Mouse (Mus musculus) heart, embryonic 16.5 days (tissue): ENCODE results near the gene Ank2. TPM values are rescaled to one million over a fixed set of nuclear protein-coding genes. Genes with fewer than 3 reads are reported as not detected.

ENCODE experiments used
- ATAC-seq: fragments of 200-750 bp; cut with Nextera tagmentation; replicated peaks from 2 replicates; pipeline ENCODE4 v1.8.0; 2017; ENCODE audit warnings: moderate number of reproducible peaks; ENCODE audit not compliant: insufficient read depth, low FRiP score; ENCODE audit errors: extremely low read depth
- H3K27ac ChIP-seq: fragments of 300-500 bp; sonication (generic); 2 replicates; pipeline ENCODE4 v1.5.1; 2014; ENCODE audit warnings: mild to moderate bottlenecking, low read length, control low read depth, moderate library complexity
- H3K27me3 ChIP-seq: fragments of 300-500 bp; sonication (generic); 2 replicates; pipeline ENCODE4 v1.6.1; 2014; ENCODE audit warnings: low read length, mixed read lengths; ENCODE audit not compliant: control insufficient read depth, insufficient read depth
- H3K36me3 ChIP-seq: fragments of 300-500 bp; sonication (generic); 2 replicates; pipeline ENCODE4 v1.6.1; 2014; ENCODE audit not compliant: control insufficient read depth, insufficient read depth
- H3K4me1 ChIP-seq: fragments of 300-500 bp; sonication (generic); 2 replicates; pipeline ENCODE4 v1.6.1; 2014; ENCODE audit warnings: low read length, mixed read lengths; ENCODE audit not compliant: control insufficient read depth, insufficient read depth
- H3K4me2 ChIP-seq: fragments of 300-500 bp; sonication (generic); 2 replicates; pipeline ENCODE4 v1.6.1; 2014; ENCODE audit warnings: low read depth, mild to moderate bottlenecking, control low read depth, low read length
- H3K4me3 ChIP-seq: fragments of 300-500 bp; sonication (generic); 2 replicates; pipeline ENCODE4 v1.5.1; 2014; ENCODE audit warnings: mild to moderate bottlenecking, control low read depth, low read length
- H3K9ac ChIP-seq: fragments of 300-500 bp; sonication (generic); 2 replicates; pipeline ENCODE4 v1.6.1; 2014; ENCODE audit warnings: low read length, control low read depth
- H3K9me3 ChIP-seq: fragments of 300-500 bp; sonication (generic); replicated peaks from 2 replicates; pipeline ENCODE4 v1.6.1; 2016; ENCODE audit warnings: low read length; ENCODE audit not compliant: control insufficient read depth
- WGBS: fragments of 180-500 bp; shearing (Covaris S2); extraction: QIAGEN DNeasy Blood & Tissue Kit; methylation state at CpG from one replicate; pipeline ENCODE4 v1.1.7; 2014; 5-methylcytosine and 5-hydroxymethylcytosine counted together
- polyA plus RNA-seq: library from polyadenylated mRNA; unstranded; fragments of >200 nt; fragmentation: Nextera tagmentation; extraction: Ambion mirVana; gene quantifications from 2 replicates; pipeline ENCODE4 v1.2.1, GENCODE M21; 2015

The Ank2 gene
- polyA plus RNA-seq, 1 experiment from 2014 or later, result 38.9 TPM

DNA sequence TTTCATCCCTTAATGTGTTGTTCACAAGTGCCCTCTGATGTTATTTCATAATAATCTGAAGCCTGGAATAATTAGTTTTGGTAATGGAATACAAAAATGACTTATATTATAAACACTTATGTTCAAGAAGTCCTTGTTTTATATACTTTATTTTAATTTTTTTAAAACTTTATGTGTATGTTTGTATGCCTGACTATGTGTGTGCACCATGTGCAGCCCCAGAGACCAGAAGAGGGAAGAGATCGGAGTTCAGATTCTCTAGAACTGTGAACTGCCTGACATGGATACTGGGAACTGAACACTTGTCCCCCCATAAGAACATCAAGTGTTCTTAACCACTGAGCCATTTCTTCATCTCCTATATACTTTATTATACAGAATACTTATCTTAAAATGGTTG lies 411.6 kb downstream of the Ank2 start:
- Histone ChIP-seq H3K9ac (no peak overlapping the region), H3K4me1 (no peaks in the 10 kb centered on the region), H3K9me3 (no peaks in the 10 kb centered on the region), H3K4me2 (no peak overlapping the region), H3K36me3 (no peaks in the 10 kb centered on the region), H3K4me3 (no peak overlapping the region), H3K27me3 (no peaks in the 10 kb centered on the region), H3K27ac (no peak overlapping the region)
- ATAC-seq, result no peak
- 91% methylated on average over 1 of the region's 1 CpGs for WGBS

DNA sequence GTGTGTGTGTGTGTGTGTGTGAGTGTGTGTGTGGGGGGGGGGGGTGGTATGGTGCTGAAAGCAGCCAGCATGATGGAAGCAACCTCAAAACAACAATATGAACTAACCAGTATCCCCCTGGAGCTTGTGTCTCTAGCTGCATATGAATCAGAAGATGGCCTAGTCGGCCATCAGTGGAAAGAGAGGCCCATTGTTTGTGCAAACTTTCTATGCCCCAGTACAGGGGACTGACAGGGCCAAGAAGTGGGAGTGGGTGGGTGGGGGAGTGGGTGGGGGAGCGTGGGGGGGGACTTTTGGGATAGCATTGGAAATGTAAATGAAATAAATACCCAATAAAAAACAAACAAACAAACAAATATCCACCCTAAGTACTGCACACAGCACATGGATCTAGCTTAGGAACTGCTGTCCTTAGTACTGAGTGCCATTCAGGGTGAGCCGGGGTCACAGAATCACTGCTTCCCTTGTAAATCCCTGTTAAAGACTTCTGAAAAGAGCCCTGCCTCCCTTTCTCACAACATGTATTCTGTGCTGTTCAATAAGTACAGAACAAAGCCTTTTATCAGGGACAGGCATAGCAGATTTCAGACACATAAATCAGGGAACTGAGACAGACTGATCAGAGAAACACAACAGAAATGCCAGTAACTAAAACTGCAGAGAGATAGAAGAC lies 412.2 kb downstream of the Ank2 start:
- Histone ChIP-seq H3K4me3 (no peak overlapping the region), H3K27ac (no peak overlapping the region), H3K4me2 (no peak overlapping the region), H3K36me3 (no peaks in the 10 kb centered on the region), H3K9ac (no peak overlapping the region), H3K27me3 (no peaks in the 10 kb centered on the region), H3K9me3 (no peaks in the 10 kb centered on the region), H3K4me1 (no peaks in the 10 kb centered on the region)
- no peak for ATAC-seq
- 74% methylated on average over 3 of the region's 3 CpGs for WGBS

DNA sequence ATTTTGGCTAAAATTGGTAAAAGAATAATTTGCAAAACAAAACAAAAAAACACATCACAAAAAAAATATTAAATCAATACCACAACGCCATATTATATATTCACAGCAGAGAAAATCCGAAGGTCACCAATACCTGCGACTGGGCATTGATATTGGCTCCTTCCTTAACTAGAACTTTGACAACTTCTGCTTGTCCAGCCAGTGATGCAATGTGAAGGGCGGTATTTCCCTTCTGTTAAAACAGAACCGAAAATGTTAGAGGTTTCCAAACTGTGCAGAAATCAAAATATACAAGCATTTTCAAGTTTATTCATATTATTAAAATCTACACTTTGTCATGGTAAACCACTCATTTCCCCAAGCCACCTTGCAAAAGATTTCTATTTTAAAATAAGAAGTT lies 421.8 kb downstream of the Ank2 start:
- H3K9me3 ChIP-seq, result no peaks in the 10 kb centered on the region
- H3K4me3 ChIP-seq, result no peak overlapping the region
- H3K36me3 ChIP-seq, result no peaks in the 10 kb centered on the region
- peaks cover 9% of the 10 kb centered on the region; the same call in 1 of the 2 replicates for H3K4me1 ChIP-seq
- no peak overlapping the region for H3K4me2 ChIP-seq
- ATAC-seq, result no peak
- WGBS, result 89% methylated on average over 5 of the region's 5 CpGs
- no peak overlapping the region for H3K9ac ChIP-seq
- no peak overlapping the region for H3K27ac ChIP-seq
- no peaks in the 10 kb centered on the region for H3K27me3 ChIP-seq

DNA sequence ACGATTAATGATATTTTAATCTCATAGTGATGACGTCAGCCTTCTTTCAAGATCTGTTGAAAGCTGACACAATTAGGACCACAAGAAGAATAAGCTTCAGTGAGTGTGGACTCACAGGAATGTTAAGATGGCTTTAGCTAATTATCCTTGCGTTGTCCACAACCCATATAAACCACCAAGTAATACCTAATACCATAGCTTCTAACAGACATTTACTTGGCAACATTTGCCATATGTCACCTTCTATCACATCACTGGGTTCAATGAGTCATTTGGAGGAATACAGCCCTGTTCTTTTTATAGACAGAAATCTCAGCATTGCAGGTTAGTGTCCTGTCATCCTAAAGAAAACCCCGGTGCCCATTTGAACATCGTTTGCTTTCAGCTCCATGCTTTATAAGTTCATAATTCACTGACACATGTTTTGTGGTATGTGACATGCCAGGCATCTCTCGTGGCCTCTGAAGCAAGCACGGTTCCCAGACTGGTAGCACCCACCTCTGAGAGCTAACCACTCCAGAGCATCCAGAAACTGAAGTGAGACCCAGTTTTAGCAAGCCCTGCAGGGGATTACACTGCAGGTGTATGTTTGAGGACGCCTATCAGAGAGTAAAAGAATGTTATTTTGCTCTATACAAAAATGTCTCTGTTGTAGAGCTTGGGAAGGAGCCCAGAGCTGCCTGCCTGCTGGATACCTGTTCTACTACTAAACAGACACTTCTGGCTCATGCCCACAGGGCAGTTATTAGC lies 423.4 kb downstream of the Ank2 start:
- no peak for ATAC-seq
- H3K9ac ChIP-seq, result no peak overlapping the region
- peaks cover 15% of the 10 kb centered on the region for H3K4me1 ChIP-seq
- H3K4me2 ChIP-seq, result no peak overlapping the region
- H3K4me3 ChIP-seq, result no peak overlapping the region
- H3K9me3 ChIP-seq, result no peaks in the 10 kb centered on the region
- H3K36me3 ChIP-seq, result no peaks in the 10 kb centered on the region
- H3K27ac ChIP-seq, result no peak overlapping the region
- no peaks in the 10 kb centered on the region for H3K27me3 ChIP-seq
- WGBS, result 44% methylated on average over 8 of the region's 8 CpGs

DNA sequence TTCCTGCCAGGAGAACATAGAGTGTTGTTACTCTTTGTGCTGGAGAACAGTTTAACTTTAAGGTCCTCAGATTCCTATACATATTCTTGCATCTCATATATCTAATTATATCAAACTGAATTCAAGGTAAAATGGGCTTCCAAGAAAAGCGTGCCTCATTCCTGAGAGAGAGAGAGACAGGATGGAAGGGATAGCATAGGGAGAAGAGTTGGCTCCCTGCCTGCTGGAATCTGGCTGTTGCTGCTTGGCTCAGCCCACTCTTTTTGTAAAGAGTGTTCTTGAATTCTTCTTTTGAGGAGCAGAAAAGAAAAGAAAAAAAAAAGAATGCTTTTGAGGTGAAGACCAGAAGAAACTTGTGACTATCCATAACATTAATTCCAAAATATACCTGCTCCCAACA lies 427.7 kb downstream of the Ank2 start:
- Histone ChIP-seq H3K27me3 (no peaks in the 10 kb centered on the region), H3K4me3 (no peak overlapping the region), H3K36me3 (no peaks in the 10 kb centered on the region), H3K9ac (no peak overlapping the region), H3K9me3 (no peaks in the 10 kb centered on the region), H3K27ac (no peak overlapping the region), H3K4me1 (peaks cover 17% of the 10 kb centered on the region), H3K4me2 (no peak overlapping the region)
- WGBS, result 29% methylated on average over 1 of the region's 1 CpGs
- no peak for ATAC-seq

DNA sequence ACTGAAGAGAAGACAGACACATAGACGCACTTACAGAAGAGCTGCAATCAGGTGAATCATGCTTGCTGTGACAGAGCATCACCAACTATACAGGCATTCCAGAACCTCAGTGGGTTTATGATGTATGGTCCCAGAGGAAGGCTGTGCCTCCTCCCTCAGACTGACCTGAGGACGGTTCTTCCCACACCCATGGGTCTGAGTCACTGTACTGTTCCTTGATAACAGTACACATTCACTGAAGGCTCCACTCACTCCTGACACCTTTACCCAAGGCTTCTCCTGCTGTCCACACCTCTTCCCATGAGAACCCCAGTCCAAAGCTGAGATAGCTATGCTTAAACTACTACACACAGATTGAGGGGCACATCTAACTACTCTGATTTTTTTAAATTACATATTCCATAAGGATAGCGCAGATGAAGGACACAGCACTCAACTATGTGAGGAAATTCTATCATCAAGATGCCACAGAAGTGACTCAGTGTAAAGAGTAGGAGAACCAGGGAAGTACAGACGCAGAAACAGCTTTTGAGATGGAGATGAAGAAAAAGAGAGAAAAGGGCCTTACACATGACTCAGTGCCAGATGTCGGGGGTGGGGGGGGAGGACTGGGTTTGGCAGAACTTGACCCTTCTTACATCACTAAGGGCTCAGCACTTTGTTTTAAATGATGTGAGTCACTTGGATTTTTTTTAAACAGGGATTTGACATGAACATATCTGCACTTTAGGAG lies 435.3 kb downstream of the Ank2 start:
- no peak overlapping the region for H3K4me2 ChIP-seq
- WGBS, result 44% methylated on average over 5 of the region's 5 CpGs
- no peaks in the 10 kb centered on the region for H3K9me3 ChIP-seq
- no peak overlapping the region for H3K9ac ChIP-seq
- no peak overlapping the region for H3K27ac ChIP-seq
- no peaks in the 10 kb centered on the region for H3K27me3 ChIP-seq
- peaks cover 4% of the 10 kb centered on the region for H3K4me1 ChIP-seq
- H3K36me3 ChIP-seq, result no peaks in the 10 kb centered on the region
- H3K4me3 ChIP-seq, result no peak overlapping the region
- ATAC-seq, result peak; percentile 58; the same call in 1 of the 2 replicates

DNA sequence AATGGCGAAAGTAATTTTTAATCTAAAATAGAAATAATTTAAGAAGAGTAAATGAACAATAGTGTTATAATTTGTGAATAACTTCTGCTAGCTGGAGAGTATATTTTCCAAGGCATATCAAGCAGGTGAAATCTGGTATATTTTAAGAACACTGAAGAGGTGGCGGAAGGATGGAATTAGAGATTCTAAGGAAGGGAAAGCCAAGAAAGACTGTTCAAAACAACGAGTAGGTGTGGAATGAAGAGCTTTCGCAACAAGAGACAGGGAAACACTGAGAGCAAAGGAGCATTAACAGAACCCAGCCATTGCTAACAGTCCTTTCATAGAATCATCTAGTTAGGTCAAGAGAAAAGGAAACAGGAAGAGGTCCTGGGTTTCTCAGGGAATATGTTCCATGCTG lies 439.5 kb downstream of the Ank2 start:
- no peak overlapping the region for H3K4me3 ChIP-seq
- H3K9me3 ChIP-seq, result no peaks in the 10 kb centered on the region
- H3K4me2 ChIP-seq, result no peak overlapping the region
- no peak overlapping the region for H3K9ac ChIP-seq
- peaks cover 4% of the 10 kb centered on the region for H3K4me1 ChIP-seq
- no peaks in the 10 kb centered on the region for H3K27me3 ChIP-seq
- no peaks in the 10 kb centered on the region for H3K36me3 ChIP-seq
- no peak for ATAC-seq
- WGBS, result 91% methylated on average over 4 of the region's 4 CpGs
- H3K27ac ChIP-seq, result no peak overlapping the region

DNA sequence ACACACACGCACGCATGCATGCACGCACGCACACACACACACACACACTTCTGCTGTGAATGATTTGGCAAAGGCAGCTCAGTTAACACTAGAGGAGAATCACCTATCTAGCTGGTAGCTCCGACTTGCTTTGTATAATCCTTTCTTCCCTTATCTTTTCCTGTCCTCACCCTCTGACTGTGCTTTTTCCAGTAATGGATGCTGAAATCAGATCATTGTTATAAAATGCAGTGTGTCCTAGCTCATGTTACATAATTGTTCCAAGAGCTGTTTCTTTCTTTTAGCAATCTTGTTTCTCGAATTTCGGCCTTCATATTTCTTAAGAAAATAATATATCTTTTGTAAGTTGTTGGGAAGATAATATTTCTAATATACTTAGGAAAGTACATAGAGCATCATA lies 457.9 kb downstream of the Ank2 start:
- Histone ChIP-seq H3K36me3 (peaks cover 5% of the 10 kb centered on the region), H3K4me3 (no peak overlapping the region), H3K27me3 (no peaks in the 10 kb centered on the region), H3K9me3 (no peaks in the 10 kb centered on the region), H3K4me1 (no peaks in the 10 kb centered on the region), H3K4me2 (no peak overlapping the region), H3K9ac (no peak overlapping the region), H3K27ac (no peak overlapping the region)
- WGBS, result 69% methylated on average over 7 of the region's 7 CpGs
- no peak for ATAC-seq

DNA sequence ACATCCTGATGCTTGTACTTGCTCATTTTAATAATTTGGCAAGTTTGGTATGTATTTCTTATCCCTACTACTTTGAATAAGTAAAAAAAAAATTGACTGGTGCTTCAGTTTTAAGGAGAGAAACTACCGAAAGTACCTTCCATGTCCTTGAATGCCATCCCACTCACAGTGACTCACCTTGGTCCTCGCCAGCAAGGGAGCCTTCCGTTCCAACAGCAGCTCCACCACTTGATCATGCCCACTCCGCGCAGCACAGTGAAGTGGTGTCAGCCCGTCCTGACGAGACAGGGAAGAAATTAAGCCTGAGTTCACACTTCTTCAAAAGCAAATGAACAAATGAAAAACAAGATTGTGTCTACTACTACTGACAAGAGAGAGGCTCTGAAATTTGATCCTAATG lies 460.6 kb downstream of the Ank2 start:
- 68% methylated on average over 7 of the region's 7 CpGs for WGBS
- Histone ChIP-seq H3K36me3 (0 out of 2 replicates have a peak, but pooled peaks cover 2% of the 10 kb centered on the region), H3K4me1 (no peaks in the 10 kb centered on the region), H3K4me3 (no peak overlapping the region), H3K4me2 (no peak overlapping the region), H3K9me3 (no peaks in the 10 kb centered on the region), H3K27ac (no peak overlapping the region), H3K27me3 (no peaks in the 10 kb centered on the region), H3K9ac (no peak overlapping the region)
- no peak for ATAC-seq
